Mouse (Mus musculus) cerebellum, postnatal 36 days (tissue): ENCODE data around the gene Olfr472.
"Not testable (repeated sequence)": the region's sequence is repeated elsewhere in the genome, so short reads cannot be mapped to it uniquely, and the experiment has no call there.

ENCODE experiments used
- DNase-seq, 2 experiments: peaks; one replicate each; pipeline ENCODE4 v3.0.0; 2021 to 2022; ENCODE audit warnings: mixed read lengths in 2 of 2

Gene Olfr472

DNA sequence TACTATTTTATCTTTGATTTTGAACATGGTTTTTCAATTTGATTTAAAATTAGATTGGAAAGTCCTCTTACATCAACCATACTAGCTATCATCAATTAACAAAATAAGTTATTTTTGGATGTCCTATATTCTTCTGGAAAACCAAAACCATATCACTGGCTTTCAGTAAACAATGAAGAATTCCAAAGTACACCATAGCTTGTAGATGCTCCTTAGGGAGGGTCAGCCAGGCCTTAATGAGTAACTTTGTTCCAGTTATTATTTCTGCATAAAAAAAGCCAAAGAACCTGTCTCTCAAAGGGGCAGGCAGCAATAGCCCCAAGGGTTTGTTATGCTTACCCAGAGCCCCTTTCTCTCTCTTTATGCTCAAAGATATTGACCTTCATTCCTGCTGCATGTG is at the start of gene Olfr472:
Gene Olfr472 (plus strand): TSS at position 301 of the 400 bp plus-strand sequence.
- no peak for DNase-seq

DNA sequence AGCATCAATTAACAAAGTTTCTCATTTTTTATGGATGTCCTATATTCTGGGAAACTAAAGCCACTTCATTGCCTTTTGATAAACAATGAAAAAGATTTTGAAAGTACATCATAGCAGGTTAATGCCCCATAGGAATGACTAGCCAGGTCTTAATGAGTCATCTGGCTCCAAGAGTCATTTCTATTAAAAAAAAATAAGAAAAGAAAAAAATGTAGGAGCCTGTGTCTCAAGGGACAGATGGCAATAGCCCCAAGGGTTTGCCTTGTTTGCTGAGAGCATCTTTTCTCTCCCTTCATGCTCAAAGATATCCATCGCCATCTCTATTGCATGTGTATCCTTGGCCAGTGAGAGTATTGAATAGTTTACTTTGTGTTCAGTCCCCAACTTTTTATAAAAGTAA is 32.4 kb downstream of the Olfr472 start, which contains the start of gene Olfr473:
Gene Olfr473 (plus strand): TSS at position 301 of the 400 bp plus-strand sequence.
- DNase-seq: no peak

DNA sequence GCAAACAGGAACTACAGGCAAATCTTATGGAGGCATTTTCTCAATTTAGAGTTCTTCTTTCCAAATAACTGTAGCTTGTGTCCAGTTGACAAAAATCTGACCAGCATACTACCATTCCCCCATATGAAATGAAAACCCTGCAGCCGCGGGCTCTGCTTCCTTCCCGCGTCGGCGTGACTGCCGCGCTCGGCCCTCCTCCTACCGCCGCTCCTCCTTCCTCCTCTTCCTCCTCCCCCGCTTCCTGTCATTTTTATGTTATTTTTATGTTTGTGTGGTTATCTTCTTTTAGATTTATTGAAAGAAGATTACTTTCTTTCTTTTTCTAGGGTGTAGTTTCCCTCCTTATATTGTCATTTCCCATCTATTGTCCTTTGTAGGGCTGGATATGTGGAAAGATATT is 54.8 kb downstream of the Olfr472 start:
- not testable (repeated sequence) for DNase-seq

- no peak for DNase-seq
Measured at GRCm38 (mm10) chr7:107954343-107954742, 56.6 kb downstream of the Olfr472 start, which contains the start of gene Olfr474. TSS of gene Olfr474 (plus strand) at chr7:107954643.
